Mouse (Mus musculus): ENCODE measurements at regions not wholly inside any gene's neighbourhood (a gene's known extent, or its start where the extent isn't known, plus 50 kb on each side); places are given as distances from the start of the nearest gene placed in this dataset.

DNA sequence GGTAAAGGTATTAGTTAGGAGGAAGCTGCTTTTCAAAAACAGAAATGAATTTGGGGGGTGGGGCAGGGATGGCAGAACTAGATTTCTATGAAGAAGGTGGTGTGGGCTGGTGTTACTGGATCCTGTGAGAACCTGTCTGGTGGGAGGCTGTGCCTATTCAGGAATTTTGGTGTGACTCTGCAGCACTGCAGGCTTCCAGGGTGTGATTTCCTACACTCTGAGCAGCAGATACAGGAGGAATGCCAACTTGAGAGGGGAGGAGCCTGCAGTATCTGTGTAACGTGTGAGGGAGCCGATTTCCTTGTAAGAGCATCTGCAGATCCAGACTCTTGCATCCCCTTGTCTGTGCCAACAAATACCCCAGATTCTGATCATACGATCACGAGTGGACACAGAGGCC, 231.1 kb downstream of the Gadd45g start:
- Histone ChIP-seq H3K4me3 (ENCODE audit: insufficient read depth, low read depth, low read length) (no peak overlapping the region), H3K4me1 (ENCODE audit: control insufficient read depth, insufficient read depth, insufficient read length, low read length) (peaks cover 15% of the 10 kb centered on the region), H3K27ac (replicated peaks; ENCODE audit: low read depth, low read length) (no peak overlapping the region)

DNA sequence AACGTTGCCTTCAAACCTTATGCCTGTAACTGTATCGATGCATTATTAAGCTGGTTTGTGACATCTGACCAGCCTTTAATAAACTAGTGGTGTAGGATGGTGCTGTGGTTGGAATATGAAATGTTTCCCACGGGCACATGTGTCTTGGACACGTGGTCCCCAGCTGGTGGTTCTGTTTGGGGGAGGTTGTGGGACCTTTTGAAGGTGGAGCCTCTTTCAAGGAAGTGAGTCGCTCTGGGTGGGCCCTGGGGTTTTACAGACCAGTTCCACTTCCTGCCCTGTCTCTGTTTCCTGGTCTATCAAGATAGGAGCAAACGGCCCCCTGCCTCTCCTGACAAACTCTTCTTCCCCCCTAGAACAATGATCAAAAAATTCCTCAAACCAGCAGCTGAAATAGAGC, 232.1 kb downstream of the Gadd45g start:
- H3K4me3 ChIP-seq (ENCODE audit: insufficient read depth, low read depth, low read length), result no peak overlapping the region
- H3K27ac ChIP-seq (replicated peaks; ENCODE audit: low read depth, low read length), result peak overlapping the region; percentile 9
- H3K4me1 ChIP-seq (ENCODE audit: control insufficient read depth, insufficient read depth, insufficient read length, low read length), result peaks cover 15% of the 10 kb centered on the region

DNA sequence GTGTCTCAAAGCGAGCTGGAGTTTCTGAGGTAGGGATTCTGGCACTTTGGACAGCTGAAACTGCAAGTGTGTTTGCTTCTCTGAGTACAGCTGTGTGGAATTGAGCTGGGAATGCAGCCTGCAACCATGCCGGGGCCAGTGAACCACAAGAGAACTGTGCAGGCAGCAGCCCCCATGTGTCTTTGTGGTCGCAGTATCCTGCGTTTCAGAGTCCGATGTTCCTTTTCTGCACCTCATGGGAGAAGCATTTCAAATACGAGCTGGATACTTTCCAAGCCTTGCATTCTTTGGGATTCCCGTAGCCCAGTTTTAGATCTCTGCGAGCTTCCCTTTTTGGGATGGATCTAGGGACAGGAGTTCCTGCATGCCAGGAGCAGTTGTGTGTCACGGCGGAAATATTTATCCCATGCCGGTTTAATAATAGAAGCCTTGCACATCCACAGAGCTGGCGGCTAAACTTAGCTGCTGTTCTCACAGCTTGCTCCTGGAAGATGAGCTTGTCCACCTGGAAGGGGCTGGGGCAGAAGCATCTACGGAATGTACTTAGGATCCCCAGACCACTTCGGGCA, 233.3 kb downstream of the Gadd45g start:
- Histone ChIP-seq H3K4me1 (ENCODE audit: control insufficient read depth, insufficient read depth, insufficient read length, low read length) (peaks cover 15% of the 10 kb centered on the region), H3K4me3 (ENCODE audit: insufficient read depth, low read depth, low read length) (no peak overlapping the region), H3K27ac (replicated peaks; ENCODE audit: low read depth, low read length) (peak overlapping the region; percentile 76)

DNA sequence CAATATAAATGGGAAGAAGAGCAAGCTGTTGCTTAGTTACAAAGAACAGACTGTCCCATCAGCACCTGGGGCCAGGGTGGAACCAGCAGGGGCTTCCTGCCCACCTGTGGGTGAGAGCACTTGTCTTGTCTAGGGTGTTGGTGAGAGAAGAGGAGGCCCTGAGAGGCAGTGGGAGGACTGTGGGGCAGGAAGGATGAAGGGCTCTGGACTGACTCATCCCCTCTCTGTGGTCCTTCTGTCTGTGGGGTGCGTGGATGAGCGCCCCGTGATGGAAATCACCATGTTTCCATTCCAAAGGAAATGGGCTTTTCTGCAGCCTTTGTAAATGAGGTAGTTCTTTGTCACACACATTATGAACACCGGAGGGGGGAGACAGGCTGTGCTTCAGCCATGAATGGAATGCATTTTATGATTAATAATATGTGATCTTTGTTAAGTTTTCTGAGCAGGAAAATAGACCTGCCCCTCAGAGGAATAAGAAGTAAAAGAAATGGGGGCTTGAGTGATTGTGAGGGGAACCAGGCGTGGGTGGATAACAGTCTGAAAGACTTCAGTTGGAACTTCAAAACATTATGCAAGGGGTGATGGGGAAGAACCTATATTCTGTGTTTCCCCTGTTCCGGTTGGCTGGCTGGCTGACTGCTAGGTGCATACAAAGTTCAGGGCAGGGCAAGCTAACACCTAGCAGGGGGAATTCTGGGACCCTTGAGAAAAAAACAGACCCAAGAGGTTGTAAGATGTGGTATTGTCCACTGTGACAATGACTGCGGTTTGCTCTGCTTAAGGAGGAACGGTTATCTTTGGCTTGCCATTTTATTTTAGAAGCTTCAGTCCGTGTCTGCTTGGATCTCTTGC, 237.3 kb downstream of the Gadd45g start:
- H3K4me3 ChIP-seq (ENCODE audit: insufficient read depth, low read depth, low read length), result no peak overlapping the region
- no peak overlapping the region for H3K27ac ChIP-seq (replicated peaks; ENCODE audit: low read depth, low read length)
- peaks cover 16% of the 10 kb centered on the region for H3K4me1 ChIP-seq (ENCODE audit: control insufficient read depth, insufficient read depth, insufficient read length, low read length)

DNA sequence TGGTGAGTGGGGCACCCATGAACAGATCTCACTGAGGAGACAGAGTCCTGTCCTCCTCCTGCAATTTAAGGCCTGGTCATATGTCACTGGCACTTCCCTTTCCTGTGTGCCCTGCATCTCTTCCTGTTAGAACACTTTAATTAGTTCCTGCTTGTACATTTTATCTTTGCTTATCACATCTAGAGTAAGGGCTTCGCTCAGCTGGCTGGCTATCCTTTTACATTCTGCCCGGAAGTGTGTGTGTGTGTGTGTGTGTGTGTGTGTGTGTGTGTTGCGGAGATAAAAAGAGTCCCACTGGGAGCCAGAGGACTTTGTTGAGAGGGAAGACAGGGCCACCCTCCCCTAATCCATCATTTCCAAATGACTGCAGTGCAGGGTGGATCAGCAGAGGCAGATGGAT, 238.6 kb downstream of the Gadd45g start:
- H3K27ac ChIP-seq (replicated peaks; ENCODE audit: low read depth, low read length), result no peak overlapping the region
- H3K4me1 ChIP-seq (ENCODE audit: control insufficient read depth, insufficient read depth, insufficient read length, low read length), result peaks cover 9% of the 10 kb centered on the region; the same call in 1 of the 2 replicates
- H3K4me3 ChIP-seq (ENCODE audit: insufficient read depth, low read depth, low read length), result no peak overlapping the region

DNA sequence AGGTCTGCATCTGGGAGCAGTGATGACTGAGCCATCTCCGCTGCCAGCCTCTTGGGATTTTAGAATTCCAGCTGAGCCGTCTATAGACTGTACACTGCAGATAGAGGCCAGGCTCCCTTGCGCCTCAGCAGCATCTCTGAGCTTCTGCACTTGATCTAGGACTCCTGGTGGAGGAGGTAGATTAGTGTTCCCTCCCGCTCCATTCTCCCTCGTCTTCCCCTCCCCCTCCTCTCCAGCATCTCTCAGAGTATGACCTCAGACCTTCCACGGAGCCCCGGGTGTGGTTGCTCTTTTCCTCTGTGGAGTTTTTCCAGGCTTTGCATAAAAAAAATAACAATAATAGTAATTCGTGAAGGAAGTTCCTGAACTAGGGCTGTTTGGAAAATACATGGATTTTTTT, 241.8 kb downstream of the Gadd45g start:
- Histone ChIP-seq H3K4me1 (ENCODE audit: control insufficient read depth, insufficient read depth, insufficient read length, low read length) (peaks cover 2% of the 10 kb centered on the region; the same call in 1 of the 2 replicates), H3K27ac (replicated peaks; ENCODE audit: low read depth, low read length) (no peak overlapping the region), H3K4me3 (ENCODE audit: insufficient read depth, low read depth, low read length) (no peak overlapping the region)

DNA sequence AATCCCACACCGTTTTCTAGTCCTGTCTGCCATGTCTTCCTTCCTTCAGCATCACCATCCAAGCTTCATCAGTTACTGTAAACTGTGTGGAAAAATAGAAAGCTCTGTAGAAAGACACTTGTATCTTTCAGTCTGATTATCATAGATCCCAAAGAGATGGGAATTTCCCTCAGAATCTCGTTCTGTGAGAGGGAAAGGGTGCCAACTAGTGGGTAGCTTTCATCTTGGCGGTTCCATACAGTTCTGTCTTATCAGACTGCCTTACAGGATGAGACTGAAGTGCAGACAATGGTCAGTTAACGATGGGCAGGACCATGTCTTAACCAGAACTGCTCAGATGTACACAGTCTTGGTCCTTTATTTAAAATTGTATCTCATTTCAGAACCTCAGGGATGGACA, 243.9 kb downstream of the Gadd45g start:
- Histone ChIP-seq H3K4me3 (ENCODE audit: insufficient read depth, low read depth, low read length) (no peak overlapping the region), H3K27ac (replicated peaks; ENCODE audit: low read depth, low read length) (no peak overlapping the region), H3K4me1 (ENCODE audit: control insufficient read depth, insufficient read depth, insufficient read length, low read length) (peaks cover 2% of the 10 kb centered on the region; the same call in 1 of the 2 replicates)

DNA sequence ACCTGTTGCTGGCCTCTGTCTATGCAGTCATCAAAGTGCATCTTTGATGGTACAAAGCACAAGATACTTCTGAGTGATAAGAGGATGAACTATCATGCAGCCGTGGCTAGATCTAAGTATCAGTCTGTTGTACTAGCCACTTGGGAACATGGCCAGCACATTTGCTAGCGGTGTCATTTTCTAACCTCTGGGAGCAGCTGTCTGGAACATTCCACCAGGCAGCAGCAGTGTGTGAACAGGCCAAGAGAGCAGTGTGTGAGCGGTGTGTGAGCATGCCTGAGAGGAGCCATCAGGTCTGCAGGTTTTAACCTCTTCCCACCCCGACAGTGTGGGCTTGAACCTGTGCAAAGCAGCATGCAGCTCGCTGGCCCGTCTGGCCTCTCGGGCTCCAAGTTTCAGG, 248.3 kb downstream of the Gadd45g start:
- no peak overlapping the region for H3K4me3 ChIP-seq (ENCODE audit: insufficient read depth, low read depth, low read length)
- H3K27ac ChIP-seq (replicated peaks; ENCODE audit: low read depth, low read length), result no peak overlapping the region
- no peaks in the 10 kb centered on the region for H3K4me1 ChIP-seq (ENCODE audit: control insufficient read depth, insufficient read depth, insufficient read length, low read length)

DNA sequence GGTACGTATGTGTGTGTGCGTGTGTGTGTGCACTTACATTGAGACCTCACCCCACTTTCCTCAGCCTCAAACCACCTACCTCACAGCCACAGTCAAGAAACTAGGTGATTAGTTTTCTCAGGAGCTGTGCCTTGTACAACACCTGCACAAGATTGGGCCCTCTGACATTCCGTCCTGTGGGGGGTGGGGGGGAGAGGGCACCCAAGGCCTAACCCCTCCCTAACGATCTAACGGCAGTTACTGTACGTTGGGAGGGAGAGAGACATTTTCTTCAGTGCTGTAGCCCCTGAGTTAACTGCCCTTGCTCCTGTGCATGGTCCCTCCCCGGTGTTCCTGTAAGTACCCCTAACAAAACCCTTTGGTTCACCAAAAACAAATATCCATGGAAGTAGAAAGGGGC, 250.0 kb downstream of the Gadd45g start:
- H3K27ac ChIP-seq (replicated peaks; ENCODE audit: low read depth, low read length), result no peak overlapping the region
- no peak overlapping the region for H3K4me3 ChIP-seq (ENCODE audit: insufficient read depth, low read depth, low read length)
- H3K4me1 ChIP-seq (ENCODE audit: control insufficient read depth, insufficient read depth, insufficient read length, low read length), result no peaks in the 10 kb centered on the region

DNA sequence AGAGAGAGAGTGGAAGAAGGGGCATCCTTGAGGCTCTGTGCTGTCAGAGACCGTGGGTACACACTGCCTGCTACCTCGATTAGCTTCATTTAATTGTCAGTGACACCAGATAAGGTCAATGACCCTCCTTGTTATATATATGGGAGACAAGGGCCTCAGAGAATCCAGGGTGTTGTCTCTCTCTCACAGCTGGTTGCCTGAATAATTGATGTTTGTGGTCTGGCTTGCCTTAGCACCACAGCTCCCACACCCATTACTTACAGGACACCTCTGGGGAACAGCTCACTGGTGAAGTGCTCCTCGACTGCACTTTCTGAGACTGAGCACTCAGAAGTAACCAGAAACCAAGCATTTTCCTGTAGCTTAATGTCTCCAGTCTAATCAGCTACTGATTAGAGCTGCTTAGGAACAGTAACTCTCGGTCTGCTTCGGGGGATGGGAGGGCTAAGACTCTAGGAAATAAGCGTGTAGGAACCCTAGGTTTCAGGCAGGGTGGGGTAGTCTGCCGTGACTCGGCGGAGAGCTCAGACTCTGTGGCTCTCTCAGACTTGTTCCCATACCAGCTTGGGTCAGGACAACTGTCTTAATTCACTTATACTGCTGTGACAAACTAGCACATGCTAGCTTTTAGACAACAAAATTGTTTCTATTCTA, 259.6 kb downstream of the Gadd45g start:
- no peak overlapping the region for H3K4me3 ChIP-seq (ENCODE audit: insufficient read depth, low read depth, low read length)
- no peak overlapping the region for H3K27ac ChIP-seq (replicated peaks; ENCODE audit: low read depth, low read length)
- H3K4me1 ChIP-seq (ENCODE audit: control insufficient read depth, insufficient read depth, insufficient read length, low read length), result no peaks in the 10 kb centered on the region

DNA sequence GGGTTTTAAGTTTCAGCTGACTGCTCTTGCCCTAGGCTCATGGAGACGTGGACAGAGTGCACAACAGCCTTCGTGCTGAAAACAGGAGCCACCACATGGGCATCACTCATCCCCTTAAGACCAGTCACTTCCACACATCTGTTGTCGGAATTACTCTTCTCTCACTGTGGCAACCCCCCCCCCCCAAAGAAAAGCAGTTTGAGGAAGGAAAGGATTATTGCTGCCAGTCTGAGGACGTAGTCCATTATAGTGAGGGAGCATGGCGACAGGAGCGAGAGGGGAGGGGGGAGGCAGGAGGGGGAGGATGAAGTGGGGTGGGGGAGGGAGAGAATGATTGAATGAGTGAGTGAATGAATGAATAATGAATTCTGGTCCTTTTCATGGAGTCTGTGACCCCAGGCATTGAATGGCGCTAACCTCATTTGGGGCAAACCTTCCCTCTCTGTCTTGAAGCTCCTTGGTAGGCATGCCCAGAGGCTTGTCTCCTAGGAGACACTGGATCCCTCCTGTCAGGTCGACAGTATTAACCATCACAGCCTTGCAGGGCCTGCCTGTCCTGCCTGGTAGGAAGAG, 262.0 kb downstream of the Gadd45g start:
- peaks cover 2% of the 10 kb centered on the region for H3K4me1 ChIP-seq (ENCODE audit: control insufficient read depth, insufficient read depth, insufficient read length, low read length)
- no peak overlapping the region for H3K4me3 ChIP-seq (ENCODE audit: insufficient read depth, low read depth, low read length)
- H3K27ac ChIP-seq (replicated peaks; ENCODE audit: low read depth, low read length), result no peak overlapping the region

DNA sequence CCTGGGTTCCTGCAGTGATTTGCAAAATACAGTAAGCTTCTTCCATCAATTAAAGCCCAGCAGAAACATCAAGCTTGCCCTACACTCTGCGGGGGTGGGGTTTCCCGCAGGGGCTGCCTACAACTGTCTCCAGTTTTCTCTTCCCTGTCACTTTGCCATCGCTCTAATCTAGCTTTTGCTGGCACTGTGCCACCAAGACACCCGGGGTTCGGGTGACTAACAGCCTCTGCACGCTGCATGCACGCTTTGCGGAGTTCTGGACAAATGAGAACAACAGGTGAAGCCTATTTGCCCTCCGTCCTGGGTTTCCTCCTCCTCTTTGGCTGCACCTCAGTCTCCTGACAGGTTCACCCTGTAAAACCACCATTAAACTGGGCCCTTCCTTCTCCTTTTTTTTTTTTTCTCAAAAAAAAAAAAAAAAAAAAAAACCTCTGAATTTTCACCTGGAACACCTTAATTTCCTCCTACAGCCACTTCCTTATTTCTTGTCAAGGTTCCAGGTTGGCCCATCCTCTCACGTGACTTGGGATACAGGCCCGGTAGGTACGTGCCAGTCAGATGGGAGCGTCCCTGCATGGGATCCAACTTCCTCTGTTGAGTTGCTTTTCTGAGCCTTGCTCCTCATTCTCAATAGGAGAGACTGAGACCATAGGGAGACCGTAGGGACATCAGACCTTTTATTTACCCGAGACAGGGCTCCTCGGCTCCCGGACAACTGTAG, 262.7 kb downstream of the Gadd45g start:
- no peak overlapping the region for H3K27ac ChIP-seq (replicated peaks; ENCODE audit: low read depth, low read length)
- H3K4me1 ChIP-seq (ENCODE audit: control insufficient read depth, insufficient read depth, insufficient read length, low read length), result peaks cover 4% of the 10 kb centered on the region
- H3K4me3 ChIP-seq (ENCODE audit: insufficient read depth, low read depth, low read length), result no peak overlapping the region

DNA sequence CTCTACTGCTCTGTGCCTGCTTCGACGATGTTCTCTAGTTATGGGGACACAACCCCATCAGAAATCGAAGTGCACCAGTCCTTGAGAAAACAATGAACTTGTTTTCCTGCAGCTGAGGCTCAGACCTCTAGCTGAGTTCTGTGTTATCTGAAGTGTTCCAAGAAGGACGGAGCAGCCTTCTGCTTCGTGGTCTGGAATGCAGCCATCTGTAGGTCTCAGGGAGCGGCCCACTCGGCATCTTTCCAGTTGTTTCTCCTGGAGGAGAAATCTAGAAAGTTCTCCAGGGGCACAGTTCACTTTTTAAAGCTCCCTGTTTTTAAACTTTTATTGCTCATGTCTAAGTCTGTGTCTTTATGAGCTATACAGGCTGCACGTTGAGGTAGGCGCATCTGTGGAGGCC, 264.3 kb downstream of the Gadd45g start:
- Histone ChIP-seq H3K4me1 (ENCODE audit: control insufficient read depth, insufficient read depth, insufficient read length, low read length) (peaks cover 4% of the 10 kb centered on the region), H3K4me3 (ENCODE audit: insufficient read depth, low read depth, low read length) (no peak overlapping the region), H3K27ac (replicated peaks; ENCODE audit: low read depth, low read length) (no peak overlapping the region)

DNA sequence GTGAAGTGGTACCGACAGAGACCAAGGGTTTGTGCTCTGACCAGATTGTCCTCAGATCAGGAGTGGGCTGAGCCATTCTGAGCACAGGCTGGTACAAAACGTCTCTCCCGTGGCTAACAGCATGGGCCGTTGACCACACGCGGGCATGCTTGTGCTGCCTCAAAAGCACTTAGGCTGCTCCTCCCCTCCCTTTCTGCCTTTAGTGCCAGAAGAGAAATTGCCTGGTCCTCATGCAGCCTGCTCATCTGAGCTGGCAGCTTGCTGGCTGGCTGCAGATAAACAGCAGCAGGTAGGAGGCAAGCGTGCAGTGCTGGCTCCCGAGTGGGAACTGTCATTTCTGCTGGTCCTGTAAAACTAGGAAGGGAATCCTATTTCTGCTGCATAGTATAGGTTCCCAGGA, 267.1 kb downstream of the Gadd45g start:
- Histone ChIP-seq H3K4me3 (ENCODE audit: insufficient read depth, low read depth, low read length) (no peak overlapping the region), H3K4me1 (ENCODE audit: control insufficient read depth, insufficient read depth, insufficient read length, low read length) (peaks cover 11% of the 10 kb centered on the region), H3K27ac (replicated peaks; ENCODE audit: low read depth, low read length) (no peak overlapping the region)

DNA sequence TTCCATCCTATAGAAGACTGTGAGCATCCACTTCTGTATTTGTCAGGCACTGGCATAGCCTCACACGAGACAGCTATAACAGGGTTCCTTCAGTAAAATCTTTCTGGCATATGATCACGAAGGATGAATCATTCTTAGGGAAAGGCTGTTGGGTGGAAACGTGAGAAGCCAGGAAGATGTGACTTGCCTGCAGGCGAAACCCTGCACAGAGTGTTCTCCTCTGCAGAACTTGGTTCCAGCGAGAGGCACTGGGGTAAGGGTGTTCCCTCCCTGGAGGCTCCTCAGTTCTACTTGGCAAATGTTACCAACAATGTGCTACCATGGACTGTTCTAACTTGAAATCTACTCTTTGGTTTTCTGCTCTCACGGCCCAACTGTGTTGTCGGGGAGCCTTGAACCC, 268.0 kb downstream of the Gadd45g start:
- Histone ChIP-seq H3K4me3 (ENCODE audit: insufficient read depth, low read depth, low read length) (no peak overlapping the region), H3K4me1 (ENCODE audit: control insufficient read depth, insufficient read depth, insufficient read length, low read length) (peaks cover 11% of the 10 kb centered on the region), H3K27ac (replicated peaks; ENCODE audit: low read depth, low read length) (no peak overlapping the region)
